Comparison of ENCODE assay signal across 9 mouse cellular contexts in the genomic region with DNA sequence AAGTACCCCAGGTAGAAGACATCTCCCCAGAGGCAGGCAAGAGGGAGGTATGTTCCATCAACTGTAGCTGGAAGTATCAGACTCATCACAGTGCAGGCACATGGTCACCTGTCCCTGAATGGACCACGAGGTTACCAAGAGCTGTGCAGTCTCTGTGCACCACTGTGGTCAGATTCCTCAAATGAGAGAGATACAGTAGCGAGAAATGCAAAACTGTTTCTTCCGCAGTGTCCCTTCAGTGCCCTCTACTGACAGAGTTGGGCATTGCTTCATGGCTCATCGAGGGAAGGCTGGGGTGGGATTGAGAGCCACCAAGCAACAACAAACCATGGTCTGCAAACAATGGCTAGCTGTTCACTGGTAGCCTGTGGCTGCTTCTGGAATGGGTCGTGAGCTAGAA.
DNase-seq lines count a peak whose midpoint lies in the region; ATAC-seq and TF ChIP-seq lines count a peak whose summit lies in the region.
"Had no signal": no experiment of that assay in that cellular context is flagged by ENCODE, and none has a peak within 500 bp of the region (broad histone marks: within the 10 kb centered on the region; RNA-seq: fewer than 3 reads in every experiment).

No protein-coding gene starts in this region.

- ATAC-seq in intestine, postnatal 0 days: no peak
- ATAC-seq in intestine, embryonic 15.5 days: no peak
- 0 out of 2 replicates have a peak, but pooled peaks have one; percentile 21 for ATAC-seq in hindbrain, embryonic 14.5 days (ENCODE audit: low FRiP score)
- peak; percentile 40; the same call in 1 of the 2 replicates for ATAC-seq in midbrain, embryonic 16.5 days

- no peaks in the 10 kb centered on the region for H3K36me3 ChIP-seq in intestine, postnatal 0 days (ENCODE audit: control insufficient read depth, insufficient read depth)
- no peaks in the 10 kb centered on the region for H3K36me3 ChIP-seq in intestine, embryonic 15.5 days
- no peaks in the 10 kb centered on the region for H3K36me3 ChIP-seq in hindbrain, embryonic 14.5 days (replicated peaks; ENCODE audit: control insufficient read depth, insufficient read depth)
- H3K36me3 ChIP-seq in midbrain, embryonic 16.5 days (ENCODE audit: control insufficient read depth, insufficient read depth, low read length): no peaks in the 10 kb centered on the region

- DNase-seq in adrenal gland, postnatal 25 days: peak; percentile 60
- peak; percentile 79 for DNase-seq in embryo, embryonic 9.5 days (ENCODE audit: extremely low spot score)
- DNase-seq in hindbrain, embryonic 14.5 days (ENCODE audit: low spot score): peak; percentile 89
- peak; percentile 67 to 78 for DNase-seq in left cerebral cortex, adult 2 months (ENCODE audit: extremely low spot score in 1 of 2, low spot score in 2 of 2)
- peak; percentile 57 for DNase-seq in urinary bladder, postnatal 25 days (ENCODE audit: low spot score)

- 3% methylated on average over 5 of the region's 5 CpGs for WGBS in intestine, postnatal 0 days
- WGBS in intestine, embryonic 15.5 days: 6% methylated on average over 5 of the region's 5 CpGs
- 12% methylated on average over 5 of the region's 5 CpGs for WGBS in hindbrain, embryonic 14.5 days
- WGBS in midbrain, embryonic 16.5 days: 8% methylated on average over 5 of the region's 5 CpGs

- H3K9ac ChIP-seq in intestine, postnatal 0 days (ENCODE audit: low read depth, low read length): no peak overlapping the region
- H3K9ac ChIP-seq in intestine, embryonic 15.5 days: no peak overlapping the region
- no peak overlapping the region for H3K9ac ChIP-seq in hindbrain, embryonic 14.5 days
- no peak overlapping the region for H3K9ac ChIP-seq in midbrain, embryonic 16.5 days (ENCODE audit: low read depth, low read length)

- intact Hi-C loops in left cerebral cortex, adult 2 months (cut with DNase I): loop anchor here (1.0 to 5.0 kb wide), 6 partner anchors 31 to 470 kb away; a partner anchor contains a TSS

- no peaks in the 10 kb centered on the region for H3K9me3 ChIP-seq in intestine, postnatal 0 days (ENCODE audit: control insufficient read depth)
- no peaks in the 10 kb centered on the region for H3K9me3 ChIP-seq in intestine, embryonic 15.5 days
- H3K9me3 ChIP-seq in hindbrain, embryonic 14.5 days (ENCODE audit: control insufficient read depth, low read length): no peaks in the 10 kb centered on the region
- no peaks in the 10 kb centered on the region for H3K9me3 ChIP-seq in midbrain, embryonic 16.5 days (replicated peaks; ENCODE audit: control insufficient read depth, low read length, poor library complexity, severe bottlenecking)

- no peaks in the 10 kb centered on the region for H3K4me1 ChIP-seq in intestine, postnatal 0 days (replicated peaks; ENCODE audit: control insufficient read depth, insufficient read depth, low read length)
- no peaks in the 10 kb centered on the region for H3K4me1 ChIP-seq in intestine, embryonic 15.5 days (replicated peaks)
- H3K4me1 ChIP-seq in hindbrain, embryonic 14.5 days (replicated peaks; ENCODE audit: control insufficient read depth, insufficient read depth, low read length): peaks cover 24% of the 10 kb centered on the region
- H3K4me1 ChIP-seq in midbrain, embryonic 16.5 days (ENCODE audit: control insufficient read depth, insufficient read depth, low read length): peaks cover 9% of the 10 kb centered on the region; the same call in 1 of the 2 replicates

- no peaks in the 10 kb centered on the region for H3K27me3 ChIP-seq in intestine, postnatal 0 days (replicated peaks; ENCODE audit: control insufficient read depth, insufficient read depth, low read length)
- H3K27me3 ChIP-seq in intestine, embryonic 15.5 days (replicated peaks): no peaks in the 10 kb centered on the region
- H3K27me3 ChIP-seq in hindbrain, embryonic 14.5 days (ENCODE audit: control insufficient read depth, insufficient read depth, low read length): no peaks in the 10 kb centered on the region
- no peaks in the 10 kb centered on the region for H3K27me3 ChIP-seq in midbrain, embryonic 16.5 days (ENCODE audit: control insufficient read depth, insufficient read depth, low read depth, low read length)

- H3K4me3 ChIP-seq in intestine, postnatal 0 days (ENCODE audit: low read depth, low read length): no peak overlapping the region
- no peak overlapping the region for H3K4me3 ChIP-seq in intestine, embryonic 15.5 days (replicated peaks)
- H3K4me3 ChIP-seq in hindbrain, embryonic 14.5 days (replicated peaks; ENCODE audit: low read length): no peak overlapping the region
- H3K4me3 ChIP-seq in left cerebral cortex, adult 2 months: no peak overlapping the region
- H3K4me3 ChIP-seq in midbrain, embryonic 16.5 days (ENCODE audit: low read depth, low read length): no peak overlapping the region

- no peak overlapping the region for H3K27ac ChIP-seq in intestine, postnatal 0 days (ENCODE audit: low read depth, low read length)
- H3K27ac ChIP-seq in intestine, embryonic 15.5 days: no peak overlapping the region
- no peak overlapping the region for H3K27ac ChIP-seq in hindbrain, embryonic 14.5 days
- H3K27ac ChIP-seq in left cerebral cortex, adult 2 months: no peak overlapping the region
- H3K27ac ChIP-seq in midbrain, embryonic 16.5 days (ENCODE audit: low read length): no peak overlapping the region
- H3K27ac ChIP-seq: macrophage had no signal

- TF ChIP-seq CTCF in intestine, postnatal 0 days (IDR thresholded peaks at IDR 0.05; ENCODE audit: low read depth): peak; percentile 97
- TF ChIP-seq CTCF in left cerebral cortex, adult 2 months (IDR thresholded peaks at IDR 0.05): peak; percentile 97

- H3K4me2 ChIP-seq in intestine, postnatal 0 days (replicated peaks; ENCODE audit: low read depth): no peak overlapping the region
- H3K4me2 ChIP-seq in intestine, embryonic 15.5 days (replicated peaks): no peak overlapping the region
- no peak overlapping the region for H3K4me2 ChIP-seq in hindbrain, embryonic 14.5 days (replicated peaks)
- no peak overlapping the region for H3K4me2 ChIP-seq in midbrain, embryonic 16.5 days (ENCODE audit: low read length)

Comparison
In these comparisons a context has a peak if more than half of its experiments do, and no peak if none do; other contexts are left out.
1. ATAC-seq: peak in hindbrain, embryonic 14.5 days (single experiment) and midbrain, embryonic 16.5 days (single experiment); none in intestine, postnatal 0 days (single experiment) and intestine, embryonic 15.5 days (single experiment).
2. Peak in every context shown above with its lines, with median percentiles within 50 percentile points of each other: DNase-seq.